Mouse (Mus musculus) liver, embryonic 12.5 days (tissue): ENCODE measurements at regions not wholly inside any gene's neighbourhood (a gene's known extent, or its start where the extent isn't known, plus 50 kb on each side); places are given as distances from the start of the nearest gene placed in this dataset.

Experiments
- ATAC-seq: fragments of 200-750 bp; cut with Nextera tagmentation; 2 replicates; pipeline ENCODE4 v1.8.0; 2017; ENCODE audit warnings: moderate number of reproducible peaks, mild to moderate bottlenecking, moderate library complexity
- H3K27ac ChIP-seq: fragments of 300-500 bp; sonication (generic); 2 replicates; pipeline ENCODE4 v1.5.1; 2016; ENCODE audit warnings: mild to moderate bottlenecking
- H3K27me3 ChIP-seq: fragments of 300-500 bp; sonication (generic); replicated peaks from 2 replicates; pipeline ENCODE4 v1.6.1; 2016; ENCODE audit warnings: mild to moderate bottlenecking, moderate library complexity
- H3K36me3 ChIP-seq: fragments of 300-500 bp; sonication (generic); 2 replicates; pipeline ENCODE4 v1.6.1; 2016; ENCODE audit warnings: mild to moderate bottlenecking, moderate library complexity
- H3K4me1 ChIP-seq: fragments of 300-500 bp; sonication (generic); 2 replicates; pipeline ENCODE4 v1.6.1; 2016
- H3K4me2 ChIP-seq: fragments of 300-500 bp; sonication (generic); 2 replicates; pipeline ENCODE4 v1.6.1; 2016; ENCODE audit warnings: mild to moderate bottlenecking, moderate library complexity
- H3K4me3 ChIP-seq: fragments of 300-500 bp; sonication (generic); 2 replicates; pipeline ENCODE4 v1.5.1; 2016; ENCODE audit warnings: mild to moderate bottlenecking, moderate library complexity
- H3K9ac ChIP-seq: fragments of 300-500 bp; sonication (generic); 2 replicates; pipeline ENCODE4 v1.6.1; 2016; ENCODE audit warnings: mild to moderate bottlenecking, moderate library complexity
- H3K9me3 ChIP-seq: fragments of 300-500 bp; sonication (generic); replicated peaks from 2 replicates; pipeline ENCODE4 v1.6.1; 2016; ENCODE audit warnings: mild to moderate bottlenecking, moderate library complexity
- WGBS: fragments of 180-500 bp; shearing (Covaris S2); methylation state at CpG from one replicate; pipeline ENCODE4 v1.1.7; 2016; ENCODE audit not compliant: insufficient replicate concordance; 5-methylcytosine and 5-hydroxymethylcytosine counted together

GRCm38 (mm10) chr15:35240416-35241212 is 882.9 kb upstream of the 9430069I07Rik start:
- Histone ChIP-seq H3K27ac (no peak overlapping the region), H3K36me3 (no peaks in the 10 kb centered on the region), H3K9ac (no peak overlapping the region), H3K27me3 (no peaks in the 10 kb centered on the region; the same call in 1 of the 2 replicates), H3K4me3 (no peak overlapping the region), H3K4me2 (no peak overlapping the region), H3K9me3 (no peaks in the 10 kb centered on the region), H3K4me1 (no peaks in the 10 kb centered on the region)
- ATAC-seq: 0 out of 2 replicates have a peak, but pooled peaks have one; percentile 46
- 70% methylated on average over 5 of the region's 5 CpGs for WGBS

- no peak overlapping the region for H3K9ac ChIP-seq
- no peak for ATAC-seq
- 52% methylated on average over 1 of the region's 1 CpGs for WGBS
- H3K27ac ChIP-seq: no peak overlapping the region
- H3K27me3 ChIP-seq: no peaks in the 10 kb centered on the region; the same call in 1 of the 2 replicates
- H3K4me2 ChIP-seq: no peak overlapping the region
- no peaks in the 10 kb centered on the region for H3K36me3 ChIP-seq
- H3K4me1 ChIP-seq: no peaks in the 10 kb centered on the region
- H3K4me3 ChIP-seq: no peak overlapping the region
- no peaks in the 10 kb centered on the region for H3K9me3 ChIP-seq
Observed at GRCm38 (mm10) chr15:35238691-35239090, 881.0 kb upstream of the 9430069I07Rik start.

- Histone ChIP-seq H3K36me3 (no peaks in the 10 kb centered on the region), H3K27me3 (no peaks in the 10 kb centered on the region; the same call in 1 of the 2 replicates), H3K9ac (no peak overlapping the region), H3K27ac (no peak overlapping the region), H3K4me3 (no peak overlapping the region), H3K4me1 (no peaks in the 10 kb centered on the region), H3K4me2 (no peak overlapping the region), H3K9me3 (no peaks in the 10 kb centered on the region)
- 44% methylated on average over 2 of the region's 2 CpGs for WGBS
- ATAC-seq: no peak
Observed at GRCm38 (mm10) chr15:35233968-35234696, 876.5 kb upstream of the 9430069I07Rik start.

GRCm38 (mm10) chr15:35229614-35230013 is 871.9 kb upstream of the 9430069I07Rik start:
- ATAC-seq: no peak
- Histone ChIP-seq H3K27me3 (no peaks in the 10 kb centered on the region; the same call in 1 of the 2 replicates), H3K36me3 (no peaks in the 10 kb centered on the region)

More at GRCm38 (mm10) chr15:35229614-35230013, 871.9 kb upstream of the 9430069I07Rik start:
- Histone ChIP-seq H3K4me1 (no peaks in the 10 kb centered on the region), H3K4me2 (no peak overlapping the region), H3K4me3 (no peak overlapping the region), H3K9me3 (no peaks in the 10 kb centered on the region), H3K9ac (no peak overlapping the region), H3K27ac (no peak overlapping the region)
- 74% methylated on average over 3 of the region's 3 CpGs for WGBS
